Mouse (Mus musculus) kidney, postnatal 0 days (tissue): ENCODE measurements around the gene Hrh2. TPM values are rescaled to one million over a fixed set of nuclear protein-coding genes. Genes with fewer than 3 reads are reported as not detected.

ENCODE experiments used
- ATAC-seq: fragments of 200-750 bp; cut with Nextera tagmentation; replicated peaks from 2 replicates; pipeline ENCODE4 v1.8.0; 2017; ENCODE audit warnings: low read depth, moderate number of reproducible peaks, moderate TSS enrichment, moderate library complexity; ENCODE audit not compliant: low FRiP score
- DNase-seq: peaks from one replicate; pipeline ENCODE4 v3.0.0-alpha.2; 2016; ENCODE audit warnings: low spot score
- H3K27ac ChIP-seq: fragments of 300-500 bp; sonication (generic); 2 replicates; pipeline ENCODE4 v1.5.1; 2014; ENCODE audit warnings: mild to moderate bottlenecking
- H3K27me3 ChIP-seq: fragments of 300-500 bp; sonication (generic); 2 replicates; pipeline ENCODE4 v1.6.1; 2014; ENCODE audit warnings: low read length, mixed read lengths; ENCODE audit not compliant: insufficient read depth
- H3K36me3 ChIP-seq: fragments of 300-500 bp; sonication (generic); 2 replicates; pipeline ENCODE4 v1.6.1; 2014; ENCODE audit warnings: low read length, mixed read lengths; ENCODE audit not compliant: insufficient read depth
- H3K4me1 ChIP-seq: fragments of 300-500 bp; sonication (generic); replicated peaks from 2 replicates; pipeline ENCODE4 v1.6.1; 2014; ENCODE audit warnings: antibody characterized with exemption, low read length, mixed read lengths; ENCODE audit not compliant: insufficient read depth
- H3K4me2 ChIP-seq: fragments of 300-500 bp; sonication (generic); 2 replicates; pipeline ENCODE4 v1.6.1; 2014; ENCODE audit warnings: mild to moderate bottlenecking, low read length, moderate library complexity, mixed read lengths
- H3K4me3 ChIP-seq: fragments of 300-500 bp; sonication (generic); replicated peaks from 2 replicates; pipeline ENCODE4 v1.5.1; 2014; ENCODE audit warnings: low read depth, low read length
- H3K9ac ChIP-seq: fragments of 300-500 bp; sonication (generic); 2 replicates; pipeline ENCODE4 v1.6.1; 2014; ENCODE audit warnings: low read depth, low read length
- H3K9me3 ChIP-seq: fragments of 300-500 bp; sonication (generic); replicated peaks from 2 replicates; pipeline ENCODE4 v1.6.1; 2016; ENCODE audit warnings: low read length, inconsistent platforms, mixed read lengths
- CTCF ChIP-seq: IDR thresholded peaks from 2 replicates; pipeline ENCODE4 v1.5.1; 2016; ENCODE audit warnings: antibody characterized with exemption, low read depth, mild to moderate bottlenecking, moderate library complexity
- WGBS: fragments of 180-500 bp; shearing (Covaris S2); extraction: QIAGEN DNeasy Blood & Tissue Kit; methylation state at CpG from one replicate; pipeline ENCODE4 v1.1.7; 2014; 5-methylcytosine and 5-hydroxymethylcytosine counted together
- polyA plus RNA-seq: library from polyadenylated mRNA; unstranded; fragments of >200 nt; fragmentation: Nextera tagmentation; extraction: Ambion mirVana; gene quantifications from 2 replicates; pipeline ENCODE4 v1.2.1, GENCODE M21; 2015

Hrh2 gene
- polyA plus RNA-seq, 1 experiment from 2014 or later, result 0.05 TPM

DNA sequence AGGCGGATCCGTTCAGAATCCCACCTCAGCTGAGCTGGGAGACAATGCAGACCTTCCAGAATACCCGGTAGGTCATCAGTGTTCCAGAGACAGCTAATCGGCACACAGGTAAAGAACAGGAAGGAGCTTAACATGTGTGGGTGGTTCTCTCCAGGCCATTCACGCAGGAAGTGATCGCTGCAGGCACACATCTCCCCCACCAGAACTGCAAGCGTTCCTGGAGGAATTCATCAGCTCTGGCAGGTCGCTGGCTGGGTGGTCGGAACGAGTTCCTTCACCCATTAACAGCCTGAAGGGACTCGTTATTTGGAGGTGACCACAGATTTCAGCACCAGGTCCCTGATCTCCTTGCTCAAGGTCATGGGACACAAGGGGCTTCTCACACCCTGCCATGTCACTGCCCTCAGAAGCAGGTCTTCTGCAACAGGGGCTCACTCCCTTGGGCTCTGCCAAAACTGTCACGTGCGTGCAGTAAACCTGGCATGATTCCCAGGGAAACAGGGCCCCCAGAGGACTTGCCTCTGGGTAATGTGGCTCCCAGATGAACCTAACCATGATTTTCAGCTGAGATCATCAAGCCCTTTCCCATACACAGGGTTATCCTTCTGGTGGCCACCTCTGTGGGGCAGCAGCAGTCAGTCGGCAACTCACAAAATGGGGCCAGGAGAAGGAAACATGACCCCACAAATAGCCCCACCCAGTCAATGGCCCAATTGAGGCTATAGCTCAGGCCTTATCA lies 46.8 kb downstream of the Hrh2 start:
- H3K4me3 ChIP-seq, result no peak overlapping the region
- no peaks in the 10 kb centered on the region for H3K27me3 ChIP-seq
- 30% methylated on average over 14 of the region's 14 CpGs for WGBS
- no peak overlapping the region for H3K9ac ChIP-seq
- DNase-seq (peak; percentile 45), ATAC-seq (peak; percentile 46)
- H3K27ac ChIP-seq, result peak overlapping the region; percentile 31
- H3K36me3 ChIP-seq, result no peaks in the 10 kb centered on the region
- H3K4me1 ChIP-seq, result no peaks in the 10 kb centered on the region; the same call in 1 of the 2 replicates
- no peaks in the 10 kb centered on the region for H3K9me3 ChIP-seq
- TF ChIP-seq CTCF, result no peak
- H3K4me2 ChIP-seq, result no peak overlapping the region

DNA sequence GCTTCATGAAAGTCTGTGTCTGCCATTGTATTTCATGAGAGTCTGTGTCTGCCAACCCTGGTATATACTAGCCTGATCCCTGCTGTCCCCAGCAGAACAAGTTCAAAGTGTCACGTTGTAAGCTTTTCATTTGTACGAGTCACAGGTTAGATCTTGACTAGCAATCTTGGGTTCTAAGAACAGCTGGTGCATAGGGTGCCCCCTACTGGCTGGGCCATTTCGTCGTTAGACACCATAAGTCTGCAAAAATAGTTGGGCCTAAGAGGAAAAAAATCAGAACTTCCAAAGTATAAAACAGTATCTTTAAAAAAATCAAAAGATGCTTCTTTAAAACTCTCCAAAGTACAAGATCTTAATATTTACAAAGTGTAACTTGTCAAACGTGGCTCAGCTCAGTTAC lies 50.5 kb downstream of the Hrh2 start:
- no peaks in the 10 kb centered on the region for H3K36me3 ChIP-seq
- no peak overlapping the region for H3K4me3 ChIP-seq
- DNase-seq (no peak), ATAC-seq (no peak)
- no peak overlapping the region for H3K27ac ChIP-seq
- no peaks in the 10 kb centered on the region for H3K9me3 ChIP-seq
- no peak overlapping the region for H3K9ac ChIP-seq
- H3K4me1 ChIP-seq, result no peaks in the 10 kb centered on the region; the same call in 1 of the 2 replicates
- peak; percentile 53 for TF ChIP-seq CTCF
- WGBS, result 71% methylated on average over 5 of the region's 5 CpGs
- H3K27me3 ChIP-seq, result no peaks in the 10 kb centered on the region
- H3K4me2 ChIP-seq, result no peak overlapping the region

DNA sequence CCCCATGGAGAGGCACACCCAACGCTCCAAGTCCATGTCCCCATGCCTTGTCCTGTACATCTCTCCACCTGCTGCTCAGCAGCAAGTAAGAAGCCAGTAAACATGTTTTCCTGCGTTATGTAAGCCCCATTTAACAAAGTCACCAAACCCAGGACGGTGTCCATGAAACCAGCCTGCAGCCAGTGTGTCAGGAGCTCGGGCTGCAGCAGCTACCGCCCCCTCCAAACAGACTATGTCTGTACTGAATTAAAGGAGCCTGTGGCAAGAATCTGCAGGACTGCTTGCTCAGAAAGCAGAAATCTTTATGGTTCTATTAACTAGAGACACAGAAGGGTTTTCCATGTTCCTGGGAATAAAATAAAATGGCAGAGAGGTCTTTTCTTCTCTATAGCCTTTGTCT lies 53.3 kb downstream of the Hrh2 start:
- no peak overlapping the region for H3K4me2 ChIP-seq
- WGBS, result 65% methylated on average over 5 of the region's 5 CpGs
- no peaks in the 10 kb centered on the region for H3K9me3 ChIP-seq
- H3K27me3 ChIP-seq, result no peaks in the 10 kb centered on the region
- no peak for ATAC-seq
- H3K36me3 ChIP-seq, result no peaks in the 10 kb centered on the region
- no peak overlapping the region for H3K4me3 ChIP-seq
- H3K9ac ChIP-seq, result no peak overlapping the region
- DNase-seq, result no peak
- no peak overlapping the region for H3K27ac ChIP-seq
- no peaks in the 10 kb centered on the region for H3K4me1 ChIP-seq
- TF ChIP-seq CTCF, result no peak

DNA sequence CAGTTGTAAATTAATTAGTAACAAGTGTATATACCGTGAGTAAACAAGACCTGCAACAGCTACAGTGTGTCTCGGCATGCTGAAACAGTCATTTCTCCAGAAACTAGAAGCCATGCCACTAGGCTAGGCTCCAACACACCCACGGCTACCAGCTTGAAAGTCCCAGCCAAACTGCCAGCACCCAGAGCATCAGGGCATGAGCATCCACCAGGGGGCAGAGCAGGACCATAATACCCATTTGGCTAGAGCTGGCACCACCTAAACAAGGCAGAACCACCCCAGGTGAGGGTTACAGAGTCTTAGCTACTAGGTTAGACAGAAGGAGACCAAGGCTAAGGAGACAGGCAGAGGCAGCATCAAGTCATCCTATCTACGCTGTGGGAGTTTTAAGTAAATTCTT lies 55.6 kb downstream of the Hrh2 start:
- H3K36me3 ChIP-seq, result no peaks in the 10 kb centered on the region
- DNase-seq (peak; percentile 87), ATAC-seq (peak; percentile 58; the same call in 1 of the 2 replicates)
- H3K4me3 ChIP-seq, result no peak overlapping the region
- H3K4me1 ChIP-seq, result no peaks in the 10 kb centered on the region
- H3K9me3 ChIP-seq, result no peaks in the 10 kb centered on the region
- H3K9ac ChIP-seq, result no peak overlapping the region
- H3K27ac ChIP-seq, result no peak overlapping the region
- peak; percentile 96 for TF ChIP-seq CTCF
- WGBS, result 25% methylated on average over 4 of the region's 4 CpGs
- H3K4me2 ChIP-seq, result no peak overlapping the region
- no peaks in the 10 kb centered on the region for H3K27me3 ChIP-seq

DNA sequence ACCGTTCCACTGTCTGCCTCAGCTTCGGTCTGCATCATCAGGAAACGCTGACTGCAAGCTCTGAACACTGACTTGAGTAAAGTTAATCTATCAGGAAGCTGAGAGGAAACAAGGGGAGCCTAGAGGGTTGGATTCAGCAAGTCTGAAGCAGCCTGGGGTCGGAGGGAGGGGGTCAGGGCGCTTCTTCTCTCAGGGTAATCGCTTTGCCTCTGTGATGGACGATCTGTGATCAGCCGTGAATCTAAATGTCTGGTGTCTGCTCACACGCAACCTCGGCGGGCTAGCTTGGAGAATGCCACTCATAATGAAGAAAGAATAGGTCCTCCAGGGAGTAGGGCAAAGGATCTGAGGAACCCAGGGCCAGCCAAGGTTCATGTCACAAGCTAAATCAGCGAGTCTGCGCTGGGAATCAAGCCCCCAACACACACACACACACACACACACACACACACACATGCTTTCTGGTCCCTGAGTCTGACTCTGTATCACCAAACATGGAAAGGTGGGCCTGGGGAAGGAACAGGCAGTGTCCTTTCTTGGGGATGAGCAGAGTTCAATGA lies 56.6 kb downstream of the Hrh2 start:
- Histone ChIP-seq H3K27me3 (no peaks in the 10 kb centered on the region), H3K9ac (no peak overlapping the region), H3K4me1 (no peaks in the 10 kb centered on the region), H3K4me2 (no peak overlapping the region), H3K27ac (peak overlapping the region; percentile 71), H3K4me3 (no peak overlapping the region), H3K9me3 (no peaks in the 10 kb centered on the region), H3K36me3 (no peaks in the 10 kb centered on the region)
- DNase-seq, result peak; percentile 55
- WGBS, result 40% methylated on average over 13 of the region's 13 CpGs
- TF ChIP-seq CTCF, result no peak
- ATAC-seq, result no peak

DNA sequence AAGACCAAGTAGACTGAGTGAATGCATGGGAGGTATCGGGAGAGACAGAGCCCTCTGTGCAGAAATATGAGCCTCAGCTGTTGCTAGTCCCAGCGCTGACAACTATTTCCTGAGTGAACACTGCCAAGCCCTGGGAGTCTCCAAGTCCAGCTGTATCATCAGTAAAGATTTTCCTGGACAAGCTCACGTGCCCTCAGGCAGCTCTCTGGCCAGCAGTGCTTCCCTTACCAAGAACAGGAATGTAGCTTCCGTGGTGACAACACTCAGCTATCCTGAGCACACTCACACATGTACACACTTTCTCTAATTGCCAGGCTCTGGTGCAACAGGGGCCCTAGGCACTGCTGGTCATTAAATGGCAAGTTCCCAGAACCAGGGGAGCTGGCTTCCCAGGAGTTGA lies 57.1 kb downstream of the Hrh2 start:
- H3K36me3 ChIP-seq, result no peaks in the 10 kb centered on the region
- no peak overlapping the region for H3K9ac ChIP-seq
- H3K27ac ChIP-seq, result peak overlapping the region; percentile 71
- no peak overlapping the region for H3K4me2 ChIP-seq
- H3K9me3 ChIP-seq, result no peaks in the 10 kb centered on the region
- no peak overlapping the region for H3K4me3 ChIP-seq
- WGBS, result 12% methylated on average over 4 of the region's 4 CpGs
- no peaks in the 10 kb centered on the region for H3K4me1 ChIP-seq
- ATAC-seq (peak; percentile 79), DNase-seq (peak; percentile 93)
- no peaks in the 10 kb centered on the region for H3K27me3 ChIP-seq
- no peak for TF ChIP-seq CTCF

DNA sequence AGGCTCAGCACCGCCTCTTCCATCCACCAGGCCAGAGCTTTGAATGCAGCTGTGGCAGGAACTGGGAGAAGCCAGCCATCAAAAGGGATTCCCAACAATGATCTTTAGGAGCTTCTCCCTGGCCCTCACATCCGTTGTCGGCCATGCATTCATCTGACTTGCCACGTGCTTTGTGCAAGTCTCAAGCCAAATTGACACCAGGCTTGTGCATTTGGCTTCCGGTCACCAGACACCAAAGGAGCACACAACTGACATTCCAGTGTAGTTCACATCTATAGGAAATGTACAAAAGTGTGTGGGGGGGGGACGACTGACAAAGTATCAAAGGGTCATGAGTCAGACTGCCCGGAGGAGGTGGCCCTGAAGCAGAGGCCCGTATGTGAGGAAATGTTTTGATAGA lies 58.4 kb downstream of the Hrh2 start:
- 45% methylated on average over 8 of the region's 8 CpGs for WGBS
- no peak overlapping the region for H3K4me2 ChIP-seq
- no peak for TF ChIP-seq CTCF
- DNase-seq (no peak), ATAC-seq (no peak)
- H3K9me3 ChIP-seq, result no peaks in the 10 kb centered on the region
- H3K4me1 ChIP-seq, result no peaks in the 10 kb centered on the region
- no peak overlapping the region for H3K9ac ChIP-seq
- no peaks in the 10 kb centered on the region for H3K27me3 ChIP-seq
- no peak overlapping the region for H3K4me3 ChIP-seq
- H3K27ac ChIP-seq, result no peak overlapping the region
- no peaks in the 10 kb centered on the region for H3K36me3 ChIP-seq
